Mouse (Mus musculus) neural tube, embryonic 13.5 days (tissue): ENCODE measurements at regions not wholly inside any gene's neighbourhood (a gene's known extent, or its start where the extent isn't known, plus 50 kb on each side); places are given as distances from the start of the nearest gene placed in this dataset.

Experiments
- ATAC-seq: fragments of 200-750 bp; cut with Nextera tagmentation; 2 replicates; pipeline ENCODE4 v1.8.0; 2017; ENCODE audit warnings: low read depth, mild to moderate bottlenecking, moderate TSS enrichment, moderate library complexity
- H3K27ac ChIP-seq: fragments of 300-500 bp; sonication (generic); replicated peaks from 2 replicates; pipeline ENCODE4 v1.5.1; 2015; ENCODE audit warnings: moderate library complexity, mild to moderate bottlenecking, inconsistent platforms
- H3K27me3 ChIP-seq: fragments of 300-500 bp; sonication (generic); 2 replicates; pipeline ENCODE4 v1.6.1; 2015; ENCODE audit warnings: mild to moderate bottlenecking, inconsistent platforms
- H3K36me3 ChIP-seq: fragments of 300-500 bp; sonication (generic); 2 replicates; pipeline ENCODE4 v1.6.1; 2015; ENCODE audit warnings: mild to moderate bottlenecking, inconsistent platforms
- H3K4me1 ChIP-seq: fragments of 300-500 bp; sonication (generic); replicated peaks from 2 replicates; pipeline ENCODE4 v1.6.1; 2015; ENCODE audit warnings: inconsistent platforms
- H3K4me2 ChIP-seq: fragments of 300-500 bp; sonication (generic); 2 replicates; pipeline ENCODE4 v1.6.1; 2015; ENCODE audit warnings: inconsistent platforms, mild to moderate bottlenecking, moderate library complexity
- H3K4me3 ChIP-seq: fragments of 300-500 bp; sonication (generic); 2 replicates; pipeline ENCODE4 v1.5.1; 2015; ENCODE audit warnings: mild to moderate bottlenecking, inconsistent platforms
- H3K9ac ChIP-seq: fragments of 300-500 bp; sonication (generic); 2 replicates; pipeline ENCODE4 v1.6.1; 2015; ENCODE audit warnings: moderate library complexity, mild to moderate bottlenecking, inconsistent platforms
- H3K9me3 ChIP-seq: fragments of 300-500 bp; sonication (generic); 2 replicates; pipeline ENCODE4 v1.6.1; 2016; ENCODE audit warnings: inconsistent platforms
- WGBS: fragments of 180-500 bp; shearing (Covaris S2); methylation state at CpG from one replicate; pipeline ENCODE4 v1.1.7; 2015; 5-methylcytosine and 5-hydroxymethylcytosine counted together

DNA sequence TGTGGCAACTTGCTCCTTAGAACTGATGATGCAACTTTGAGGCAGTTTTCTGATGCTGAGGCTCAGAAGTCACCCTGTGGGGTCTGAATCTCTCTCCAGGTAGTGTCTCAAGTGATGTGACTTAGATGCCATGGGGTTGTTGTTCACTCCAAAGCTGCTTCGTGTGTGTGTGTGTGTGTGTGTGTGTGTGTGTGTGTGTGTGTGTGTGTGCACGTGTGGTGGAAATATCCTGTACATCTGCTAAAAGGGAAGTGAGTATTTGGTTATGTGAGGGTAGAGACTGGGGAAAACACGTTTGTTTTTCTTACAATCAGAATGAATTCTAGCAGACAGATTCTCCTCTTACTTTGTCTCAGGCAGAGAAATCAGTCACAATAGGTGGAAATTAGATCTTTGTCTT, 276.5 kb downstream of the Insc start:
- H3K9me3 ChIP-seq = no peaks in the 10 kb centered on the region
- 72% methylated on average over 3 of the region's 3 CpGs for WGBS
- H3K4me1 ChIP-seq = no peaks in the 10 kb centered on the region
- H3K9ac ChIP-seq = no peak overlapping the region
- H3K27ac ChIP-seq = no peak overlapping the region
- no peak overlapping the region for H3K4me3 ChIP-seq
- H3K4me2 ChIP-seq = no peak overlapping the region
- no peaks in the 10 kb centered on the region for H3K36me3 ChIP-seq
- H3K27me3 ChIP-seq = no peaks in the 10 kb centered on the region
- ATAC-seq = no peak

- no peaks in the 10 kb centered on the region for H3K9me3 ChIP-seq
- no peak for ATAC-seq
- H3K9ac ChIP-seq = no peak overlapping the region
- no peaks in the 10 kb centered on the region for H3K36me3 ChIP-seq
- no peaks in the 10 kb centered on the region; the same call in 1 of the 2 replicates for H3K27me3 ChIP-seq
- WGBS = 72% methylated on average over 2 of the region's 2 CpGs
- no peak overlapping the region for H3K4me2 ChIP-seq
- H3K27ac ChIP-seq = no peak overlapping the region
- no peak overlapping the region for H3K4me3 ChIP-seq
- H3K4me1 ChIP-seq = no peaks in the 10 kb centered on the region
These were observed 282.3 kb downstream of the Insc start for GRCm38 (mm10) chr7:115025803-115026202.

DNA sequence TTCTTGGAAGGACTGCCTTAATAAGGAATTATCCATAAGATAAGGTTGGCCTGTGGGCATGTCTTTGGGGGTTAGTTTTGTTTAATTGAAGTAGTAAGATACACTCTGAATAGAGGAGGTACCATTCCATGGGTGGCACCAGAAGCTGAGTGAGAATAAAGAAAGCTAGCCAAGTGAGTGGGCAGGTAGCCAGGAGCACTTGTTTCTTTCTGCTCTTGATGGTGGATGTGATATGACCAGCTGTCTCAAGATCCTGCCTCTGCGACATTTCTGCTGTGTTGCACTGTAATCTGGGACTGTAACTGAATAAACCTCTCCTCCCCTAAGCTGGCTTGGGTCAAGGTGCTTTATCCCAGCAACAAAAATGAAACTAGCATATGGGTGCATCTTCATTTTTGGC, 284.2 kb downstream of the Insc start:
- Histone ChIP-seq H3K36me3 (no peaks in the 10 kb centered on the region), H3K27me3 (no peaks in the 10 kb centered on the region; the same call in 1 of the 2 replicates), H3K9ac (no peak overlapping the region), H3K9me3 (no peaks in the 10 kb centered on the region), H3K4me2 (no peak overlapping the region), H3K27ac (no peak overlapping the region), H3K4me1 (no peaks in the 10 kb centered on the region), H3K4me3 (no peak overlapping the region)
- 93% methylated on average over 1 of the region's 1 CpGs for WGBS
- no peak for ATAC-seq

DNA sequence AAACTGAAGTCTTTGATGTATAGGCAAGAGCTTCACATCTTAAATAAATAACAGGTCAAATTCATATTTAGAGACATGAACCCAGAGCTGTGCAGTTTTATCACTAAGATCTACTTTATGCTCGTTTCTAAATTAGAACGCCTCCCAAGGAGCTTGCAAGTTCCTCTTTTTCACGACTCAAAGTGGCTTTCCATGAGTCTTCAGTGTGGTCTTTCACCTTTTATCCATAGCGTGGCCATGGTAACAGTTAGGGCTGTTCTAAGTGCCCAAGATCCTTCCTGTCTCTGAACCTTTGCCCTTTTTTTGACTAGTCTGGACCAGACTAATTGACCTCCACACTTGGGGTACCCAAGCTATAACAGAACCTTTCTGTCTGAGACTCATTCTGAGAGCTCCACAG, 290.5 kb downstream of the Insc start:
- WGBS = 70% methylated on average over 4 of the region's 4 CpGs
- H3K27me3 ChIP-seq = no peaks in the 10 kb centered on the region
- H3K36me3 ChIP-seq = no peaks in the 10 kb centered on the region
- H3K4me3 ChIP-seq = no peak overlapping the region
- H3K4me1 ChIP-seq = no peaks in the 10 kb centered on the region
- no peak for ATAC-seq
- H3K9ac ChIP-seq = no peak overlapping the region
- no peaks in the 10 kb centered on the region for H3K9me3 ChIP-seq
- H3K27ac ChIP-seq = no peak overlapping the region
- no peak overlapping the region for H3K4me2 ChIP-seq

- H3K27ac ChIP-seq = no peak overlapping the region
- no peak overlapping the region for H3K9ac ChIP-seq
- H3K9me3 ChIP-seq = no peaks in the 10 kb centered on the region
- ATAC-seq = no peak
- peaks cover 68% of the 10 kb centered on the region for H3K27me3 ChIP-seq
- H3K36me3 ChIP-seq = no peaks in the 10 kb centered on the region
- H3K4me3 ChIP-seq = no peak overlapping the region
- H3K4me2 ChIP-seq = no peak overlapping the region
- H3K4me1 ChIP-seq = peaks cover 20% of the 10 kb centered on the region
These were observed 312.0 kb downstream of the Insc start for GRCm38 (mm10) chr7:115055527-115055926.

GRCm38 (mm10) chr7:115056992-115057645, 313.6 kb downstream of the Insc start:
- Histone ChIP-seq H3K4me3 (no peak overlapping the region), H3K9ac (no peak overlapping the region), H3K4me1 (peaks cover 20% of the 10 kb centered on the region), H3K9me3 (no peaks in the 10 kb centered on the region), H3K4me2 (no peak overlapping the region), H3K27me3 (peaks cover 69% of the 10 kb centered on the region), H3K36me3 (no peaks in the 10 kb centered on the region), H3K27ac (no peak overlapping the region)
- WGBS = 16% methylated on average over 3 of the region's 3 CpGs
- ATAC-seq = peak; percentile 67

DNA sequence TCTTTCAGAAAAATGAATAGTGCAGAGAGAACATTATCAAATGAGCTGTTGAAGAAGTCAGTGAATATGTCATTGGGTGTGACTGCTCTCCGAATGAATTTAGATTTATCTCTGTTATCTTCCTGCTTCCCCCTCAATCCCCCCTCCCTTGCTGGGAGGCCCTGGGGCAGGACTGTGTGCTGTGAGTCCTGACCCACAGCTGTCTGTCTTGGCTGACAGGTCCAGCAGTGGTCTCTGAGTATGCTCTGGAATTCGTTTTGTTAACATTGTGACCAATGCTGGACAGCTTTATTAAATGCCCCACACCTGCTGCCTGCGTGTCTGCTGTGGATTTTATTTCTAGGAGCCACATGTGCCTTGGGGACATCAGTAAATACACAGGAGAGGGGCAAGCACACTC, 314.2 kb downstream of the Insc start:
- Histone ChIP-seq H3K4me1 (peaks cover 20% of the 10 kb centered on the region), H3K9me3 (no peaks in the 10 kb centered on the region), H3K9ac (no peak overlapping the region), H3K27me3 (peaks cover 74% of the 10 kb centered on the region), H3K4me3 (no peak overlapping the region), H3K4me2 (no peak overlapping the region), H3K36me3 (no peaks in the 10 kb centered on the region), H3K27ac (no peak overlapping the region)
- ATAC-seq = peak; percentile 36; the same call in 1 of the 2 replicates
- WGBS = 8% methylated on average over 3 of the region's 3 CpGs

- H3K27ac ChIP-seq = no peak overlapping the region
- H3K4me3 ChIP-seq = no peak overlapping the region
- H3K4me1 ChIP-seq = peaks cover 20% of the 10 kb centered on the region
- no peak overlapping the region for H3K9ac ChIP-seq
- no peaks in the 10 kb centered on the region for H3K9me3 ChIP-seq
- H3K4me2 ChIP-seq = no peak overlapping the region
- ATAC-seq = no peak
- WGBS = 40% methylated on average over 5 of the region's 5 CpGs
- H3K36me3 ChIP-seq = no peaks in the 10 kb centered on the region
- H3K27me3 ChIP-seq = peaks cover 90% of the 10 kb centered on the region
These were observed 316.7 kb downstream of the Insc start for GRCm38 (mm10) chr7:115060171-115060570.

GRCm38 (mm10) chr7:115062817-115063216, 319.3 kb downstream of the Insc start:
- H3K27ac ChIP-seq = no peak overlapping the region
- no peak overlapping the region for H3K4me2 ChIP-seq
- H3K36me3 ChIP-seq = no peaks in the 10 kb centered on the region
- 61% methylated on average over 3 of the region's 3 CpGs for WGBS
- no peaks in the 10 kb centered on the region for H3K9me3 ChIP-seq
- H3K27me3 ChIP-seq = peaks cover 84% of the 10 kb centered on the region
- H3K4me1 ChIP-seq = peaks cover 8% of the 10 kb centered on the region
- no peak overlapping the region for H3K4me3 ChIP-seq
- ATAC-seq = no peak
- H3K9ac ChIP-seq = no peak overlapping the region

GRCm38 (mm10) chr7:115067641-115068040, 324.1 kb downstream of the Insc start:
- WGBS = 95% methylated on average over 2 of the region's 2 CpGs
- H3K4me2 ChIP-seq = no peak overlapping the region
- ATAC-seq = no peak
- H3K4me1 ChIP-seq = no peaks in the 10 kb centered on the region
- H3K4me3 ChIP-seq = no peak overlapping the region
- no peak overlapping the region for H3K27ac ChIP-seq
- peaks cover 59% of the 10 kb centered on the region for H3K27me3 ChIP-seq
- H3K36me3 ChIP-seq = no peaks in the 10 kb centered on the region
- no peaks in the 10 kb centered on the region for H3K9me3 ChIP-seq
- no peak overlapping the region for H3K9ac ChIP-seq

GRCm38 (mm10) chr7:115073406-115073805, 329.9 kb downstream of the Insc start:
- no peaks in the 10 kb centered on the region for H3K9me3 ChIP-seq
- no peak for ATAC-seq
- H3K4me3 ChIP-seq = no peak overlapping the region
- no peak overlapping the region for H3K4me2 ChIP-seq
- H3K36me3 ChIP-seq = no peaks in the 10 kb centered on the region
- H3K27me3 ChIP-seq = peaks cover 25% of the 10 kb centered on the region
- H3K9ac ChIP-seq = no peak overlapping the region
- no peak overlapping the region for H3K27ac ChIP-seq
- H3K4me1 ChIP-seq = no peaks in the 10 kb centered on the region
- WGBS = 67% methylated on average over 2 of the region's 2 CpGs

GRCm38 (mm10) chr7:115076781-115077180, 333.3 kb downstream of the Insc start:
- H3K36me3 ChIP-seq = no peaks in the 10 kb centered on the region
- no peak overlapping the region for H3K27ac ChIP-seq
- no peaks in the 10 kb centered on the region for H3K4me1 ChIP-seq
- H3K27me3 ChIP-seq = peaks cover 9% of the 10 kb centered on the region; the same call in 1 of the 2 replicates
- H3K9me3 ChIP-seq = no peaks in the 10 kb centered on the region
- no peak for ATAC-seq
- 87% methylated on average over 4 of the region's 4 CpGs for WGBS
- no peak overlapping the region for H3K4me2 ChIP-seq
- H3K4me3 ChIP-seq = no peak overlapping the region
- no peak overlapping the region for H3K9ac ChIP-seq

DNA sequence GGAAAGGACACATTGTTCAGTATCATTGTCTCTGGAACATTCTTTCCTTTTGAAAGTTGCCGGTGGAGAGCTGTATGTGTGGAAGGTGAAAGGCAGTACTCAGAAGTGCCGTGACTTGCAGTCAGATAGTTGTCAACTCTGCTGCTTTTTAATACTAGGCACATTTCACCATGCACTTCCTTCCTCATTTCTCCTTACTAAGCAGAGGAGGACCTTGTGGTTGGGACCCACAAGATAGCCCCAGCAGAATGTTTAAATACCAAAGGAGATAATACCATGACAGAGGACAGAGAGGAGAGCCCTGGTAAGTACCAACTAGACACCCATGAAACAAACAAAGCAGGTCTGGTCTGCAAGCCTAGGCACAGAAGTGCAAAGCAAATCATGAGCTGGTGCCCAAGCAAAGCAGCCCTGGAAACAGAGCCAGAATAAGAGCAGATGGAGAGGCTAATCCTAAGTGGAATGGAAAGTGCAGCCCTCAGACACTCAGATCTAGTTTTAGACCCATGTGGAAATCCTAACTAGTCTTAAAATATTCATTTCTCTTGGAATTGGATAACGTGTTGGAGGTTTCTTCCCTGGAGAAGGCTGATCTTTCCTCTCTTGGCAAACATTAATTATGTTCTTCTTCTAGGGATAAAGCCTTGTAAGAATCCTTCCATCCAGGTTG, 341.4 kb downstream of the Insc start:
- WGBS = 85% methylated on average over 3 of the region's 3 CpGs
- no peak for ATAC-seq
- no peaks in the 10 kb centered on the region for H3K27me3 ChIP-seq

More for the DNA sequence above, 341.4 kb downstream of the Insc start:
- Histone ChIP-seq H3K4me1 (no peaks in the 10 kb centered on the region), H3K27ac (no peak overlapping the region), H3K9ac (no peak overlapping the region), H3K4me3 (no peak overlapping the region), H3K36me3 (no peaks in the 10 kb centered on the region), H3K9me3 (no peaks in the 10 kb centered on the region), H3K4me2 (no peak overlapping the region)
